Mouse (Mus musculus) layer of hippocampus, adult 2 months (tissue): Measurements from ENCODE around the gene Lat. TPM values are rescaled to one million over a fixed set of nuclear protein-coding genes. Genes with fewer than 3 reads are reported as not detected.
"Not testable (repeated sequence)": the region's sequence is repeated elsewhere in the genome, so short reads cannot be mapped to it uniquely, and the experiment has no call there.

Source experiments
- DNase-seq, 2 experiments: peaks; one replicate each; pipeline ENCODE4 v3.0.0; 2022; ENCODE audit warnings: low spot score in 2 of 2
- H3K27ac ChIP-seq: fragments of 200-600 bp; 2 replicates; pipeline ENCODE4 v1.8.1; 2022
- H3K4me3 ChIP-seq: fragments of 200-600 bp; 2 replicates; pipeline ENCODE4 v1.8.1; 2022; ENCODE audit warnings: mild to moderate bottlenecking
- CTCF ChIP-seq: fragments of 200-600 bp; conservative IDR thresholded peaks from 2 replicates; pipeline ENCODE4 v1.8.1; 2022; ENCODE audit warnings: antibody characterized with exemption, mild to moderate bottlenecking, moderate library complexity
- long read RNA-seq, 2 experiments: library from polyadenylated mRNA; stranded (forward); transcript quantifications; one replicate each; pipeline ENCODE4 v2.0.0; 2021; ENCODE audit warnings: borderline mapping rate in 2 of 2
- total RNA-seq, 2 experiments: library from RNA; stranded (reverse); gene quantifications; 2 replicates each; pipeline ENCODE4 v1.2.3; 2021

Gene Lat
- 1 to 10 TPM in 1 of 2 experiments, under 1 TPM in 1; 0.98 to 1.2 TPM for total RNA-seq
- long read RNA-seq, experiment 1 = 0 reads
- long read RNA-seq, experiment 2 = 0 reads

- TF ChIP-seq CTCF = no peak
- H3K27ac ChIP-seq = no peak within 1 kb of the TSS
Measured at GRCm38 (mm10) chr7:126369393-126369792, at the start of gene Lat. Gene Lat, minus strand, starts transcription at chr7:126369570.

GRCm38 (mm10) chr7:126418496-126418895, 49.1 kb upstream of the Lat start:
- TF ChIP-seq CTCF = no peak
- no peak overlapping the region for H3K27ac ChIP-seq
- DNase-seq = no peak

More at GRCm38 (mm10) chr7:126369393-126369792, at the start of gene Lat:
- DNase-seq = no peak
- no peak within 1 kb of the TSS for H3K4me3 ChIP-seq

GRCm38 (mm10) chr7:126417606-126418005, 48.2 kb upstream of the Lat start:
- DNase-seq = no peak
- no peak overlapping the region for H3K27ac ChIP-seq
- no peak overlapping the region for H3K4me3 ChIP-seq
- no peak for TF ChIP-seq CTCF

More at GRCm38 (mm10) chr7:126418496-126418895, 49.1 kb upstream of the Lat start:
- H3K4me3 ChIP-seq = no peak overlapping the region

- H3K4me3 ChIP-seq = no peak overlapping the region
- DNase-seq = no peak
- no peak for TF ChIP-seq CTCF
- H3K27ac ChIP-seq = no peak overlapping the region
Measured at GRCm38 (mm10) chr7:126417045-126417444, 47.7 kb upstream of the Lat start.

- H3K27ac ChIP-seq = no peak overlapping the region
- DNase-seq = no peak
- H3K4me3 ChIP-seq = no peak overlapping the region
- TF ChIP-seq CTCF = no peak
Measured at GRCm38 (mm10) chr7:126416615-126417014, 47.2 kb upstream of the Lat start.

GRCm38 (mm10) chr7:126414725-126415124, 45.4 kb upstream of the Lat start, which contains the start of gene Cd19:
Gene Cd19, minus strand, starts transcription at chr7:126414889.
- no peak for TF ChIP-seq CTCF
- DNase-seq = no peak
- H3K4me3 ChIP-seq = no peak within 1 kb of the TSS
- H3K27ac ChIP-seq = no peak within 1 kb of the TSS

- no peak overlapping the region for H3K27ac ChIP-seq
- H3K4me3 ChIP-seq = no peak overlapping the region
- DNase-seq = no peak
- no peak for TF ChIP-seq CTCF
Measured at GRCm38 (mm10) chr7:126411061-126411460, 41.7 kb upstream of the Lat start.

GRCm38 (mm10) chr7:126408686-126409085, 39.3 kb upstream of the Lat start:
- no peak overlapping the region for H3K4me3 ChIP-seq
- TF ChIP-seq CTCF = no peak
- H3K27ac ChIP-seq = no peak overlapping the region
- no peak for DNase-seq

GRCm38 (mm10) chr7:126402518-126402917, 33.1 kb upstream of the Lat start:
- DNase-seq, H3K27ac ChIP-seq, H3K4me3 ChIP-seq: not testable (repeated sequence)

- peak; percentile 96 for TF ChIP-seq CTCF
- no peak overlapping the region for H3K27ac ChIP-seq
- peak; percentile 78 to 82 for DNase-seq
- no peak overlapping the region for H3K4me3 ChIP-seq
Measured at GRCm38 (mm10) chr7:126399548-126399947, 30.2 kb upstream of the Lat start.

- H3K27ac ChIP-seq = no peak overlapping the region
- no peak for TF ChIP-seq CTCF
- no peak for DNase-seq
- no peak overlapping the region for H3K4me3 ChIP-seq
Measured at GRCm38 (mm10) chr7:126397822-126398221, 28.5 kb upstream of the Lat start.

GRCm38 (mm10) chr7:126397221-126397620, 27.9 kb upstream of the Lat start:
- no peak for DNase-seq
- Histone ChIP-seq H3K4me3 (no peak overlapping the region), H3K27ac (peak overlapping the region; percentile 14; the same call in 1 of the 2 replicates)
- TF ChIP-seq CTCF = no peak

- peak within 1 kb of the TSS; percentile 98 for H3K4me3 ChIP-seq
- peak; percentile 98 for DNase-seq
- no peak for TF ChIP-seq CTCF
- H3K27ac ChIP-seq = peak within 1 kb of the TSS; percentile 85
Measured at GRCm38 (mm10) chr7:126396298-126397119, 27.1 kb upstream of the Lat start, which contains the start of gene Nfatc2ip. Gene Nfatc2ip, minus strand, starts transcription at chr7:126396737.

- DNase-seq, H3K4me3 ChIP-seq, H3K27ac ChIP-seq: not testable (repeated sequence)
Measured at GRCm38 (mm10) chr7:126392086-126392884, 22.9 kb upstream of the Lat start.
